Mouse (Mus musculus): ENCODE measurements around the gene A930004D18Rik.

A930004D18Rik gene

DNA sequence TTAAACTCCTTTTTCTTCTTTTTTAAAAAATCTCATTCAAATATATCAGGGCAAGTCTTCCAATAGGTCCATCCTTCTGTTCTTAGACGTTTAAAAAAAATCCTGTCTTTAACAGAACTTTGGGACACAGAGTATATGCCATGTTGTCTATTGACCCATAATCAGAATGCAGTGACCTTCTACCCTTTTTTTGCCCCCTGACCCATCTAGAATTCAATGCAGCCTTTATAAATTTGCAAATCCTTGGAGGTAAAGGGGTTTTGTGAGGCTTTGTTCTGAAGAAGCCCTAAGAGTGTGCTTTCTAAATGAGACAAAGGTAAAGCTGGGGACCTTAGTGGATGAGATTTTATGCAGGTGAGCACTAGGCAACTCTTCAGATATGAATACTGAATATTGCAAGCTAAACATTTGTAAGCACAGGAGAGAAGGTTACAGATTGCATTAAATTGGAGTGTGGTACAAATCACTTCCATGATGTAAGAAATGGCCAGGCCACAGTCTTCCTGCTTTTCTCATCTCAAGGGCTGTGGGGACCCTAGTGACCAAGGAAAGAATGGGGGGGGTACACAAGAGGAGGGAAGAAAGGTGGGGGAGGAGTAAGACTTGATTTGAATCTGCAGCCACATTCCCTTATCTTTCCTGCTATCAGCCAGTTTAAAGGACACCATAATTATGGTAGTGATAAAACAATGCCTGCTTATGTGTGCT, 15.9 kb upstream of the A930004D18Rik start:
- DNase-seq, result no peak

- DNase-seq, result no peak
These were observed 15.0 kb upstream of the A930004D18Rik start for GRCm38 (mm10) chr2:18052581-18052980.

DNA sequence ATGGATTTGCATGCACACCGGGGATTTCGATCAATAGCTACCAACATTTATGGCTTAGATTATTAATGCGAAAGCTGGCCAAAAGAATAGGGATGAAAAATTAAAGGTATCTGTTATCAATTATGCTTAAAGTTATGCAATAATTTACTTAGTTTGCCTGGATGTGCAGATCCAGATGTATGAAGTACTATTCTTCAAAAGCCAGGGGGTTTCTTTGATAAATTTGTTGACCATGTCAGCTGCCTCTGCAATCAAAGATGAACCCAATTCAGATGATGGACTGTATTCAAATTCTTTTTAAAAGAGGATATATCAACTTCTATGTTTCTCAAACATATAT, 14.3 kb upstream of the A930004D18Rik start:
- no peak for DNase-seq

GRCm38 (mm10) chr2:18051026-18051830, 13.7 kb upstream of the A930004D18Rik start:
- no peak for DNase-seq

- DNase-seq, result no peak
These were observed 13.0 kb upstream of the A930004D18Rik start for GRCm38 (mm10) chr2:18050541-18050985.

GRCm38 (mm10) chr2:18050018-18050417, 12.5 kb upstream of the A930004D18Rik start:
- DNase-seq, result no peak

- DNase-seq, result no peak
These were observed 11.8 kb upstream of the A930004D18Rik start for GRCm38 (mm10) chr2:18049279-18049821.

- DNase-seq, result no peak
These were observed 11.0 kb upstream of the A930004D18Rik start, which contains the start of gene Skida1 for GRCm38 (mm10) chr2:18048453-18049075. Gene Skida1, minus strand, starts transcription at chr2:18049051.

DNA sequence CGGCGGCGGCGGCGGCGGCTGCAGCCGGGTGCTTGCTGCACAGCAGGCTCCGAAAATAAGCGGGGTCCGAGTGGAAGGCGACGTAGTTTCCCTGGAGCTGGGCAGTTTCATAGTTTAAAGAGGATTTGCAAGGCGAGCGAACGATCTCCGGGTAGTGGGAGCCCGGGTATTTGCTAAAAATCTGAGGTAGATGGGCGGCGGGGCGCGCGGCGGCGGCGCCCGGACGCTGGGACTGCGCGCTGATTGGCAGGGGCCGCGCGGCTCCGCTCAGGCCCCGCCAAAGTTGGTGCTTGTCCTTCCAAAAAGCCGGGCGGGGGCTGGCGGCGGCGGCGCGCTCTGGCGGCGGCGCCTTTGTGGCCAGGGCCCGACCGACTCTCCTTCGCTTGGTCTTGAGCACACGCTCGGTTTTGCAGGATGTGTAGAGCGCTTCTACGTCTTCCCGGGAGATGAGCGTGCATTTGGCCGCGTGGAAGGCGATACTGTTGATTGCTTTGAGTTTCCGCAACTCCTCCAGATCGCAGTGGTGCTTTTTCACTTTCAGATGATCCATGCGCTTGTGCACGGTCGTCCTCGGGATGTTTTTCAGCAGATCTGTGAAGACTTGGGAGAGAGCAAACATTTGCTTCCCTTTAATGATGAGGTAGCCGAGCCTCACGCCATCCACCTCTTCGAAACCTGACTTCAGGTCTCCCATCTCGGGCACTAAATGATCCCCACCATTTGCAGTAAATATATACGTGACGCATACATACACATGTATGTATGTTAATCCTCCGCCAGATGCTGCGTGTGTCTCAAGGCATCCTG, 10.3 kb upstream of the A930004D18Rik start:
- DNase-seq, result peak; percentile 83

DNA sequence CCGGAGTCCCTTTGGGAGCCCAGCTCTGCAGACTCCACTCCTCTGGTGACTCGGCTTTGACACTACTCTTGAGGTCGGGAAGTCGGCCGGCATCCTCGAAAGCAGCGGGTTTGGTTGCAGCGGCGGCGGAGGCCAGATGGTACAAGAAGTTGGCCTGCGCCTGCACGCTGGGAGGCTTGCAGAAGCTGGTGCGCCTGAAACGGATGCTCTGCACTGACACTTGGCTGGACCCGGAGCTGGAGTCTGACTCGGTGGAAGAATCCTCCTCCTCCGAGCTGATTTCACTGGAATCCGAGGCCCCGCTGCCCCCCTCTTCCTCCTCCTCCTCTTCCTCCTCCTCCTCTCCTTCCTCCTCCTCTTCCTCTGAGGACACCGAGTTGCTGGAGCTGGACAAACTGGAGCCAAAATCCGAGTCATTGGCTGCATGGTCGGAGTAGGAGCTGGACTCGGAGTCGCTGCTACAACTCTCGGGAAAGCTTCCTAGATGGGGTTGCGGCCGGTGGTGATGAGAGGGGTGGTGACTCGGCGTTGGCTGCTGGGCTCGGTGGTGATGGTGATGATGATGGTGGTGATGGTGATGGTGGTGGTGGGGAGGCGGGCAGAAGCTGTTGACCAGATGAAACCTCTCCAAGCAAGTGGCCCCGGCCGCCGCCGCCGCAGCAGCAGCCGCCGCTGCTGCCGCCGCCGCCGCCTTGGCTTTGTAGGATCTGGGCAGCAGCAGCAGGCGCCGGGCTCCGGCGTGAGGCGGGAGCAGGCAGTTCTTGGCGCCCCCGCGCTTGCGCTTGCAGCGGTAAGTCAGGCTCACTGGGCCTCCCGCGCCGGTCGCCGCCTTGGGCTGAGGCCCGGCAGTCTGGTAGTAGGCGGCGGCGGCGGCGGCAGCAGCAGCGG, 9.5 kb upstream of the A930004D18Rik start:
- DNase-seq, result peak; percentile 77

DNA sequence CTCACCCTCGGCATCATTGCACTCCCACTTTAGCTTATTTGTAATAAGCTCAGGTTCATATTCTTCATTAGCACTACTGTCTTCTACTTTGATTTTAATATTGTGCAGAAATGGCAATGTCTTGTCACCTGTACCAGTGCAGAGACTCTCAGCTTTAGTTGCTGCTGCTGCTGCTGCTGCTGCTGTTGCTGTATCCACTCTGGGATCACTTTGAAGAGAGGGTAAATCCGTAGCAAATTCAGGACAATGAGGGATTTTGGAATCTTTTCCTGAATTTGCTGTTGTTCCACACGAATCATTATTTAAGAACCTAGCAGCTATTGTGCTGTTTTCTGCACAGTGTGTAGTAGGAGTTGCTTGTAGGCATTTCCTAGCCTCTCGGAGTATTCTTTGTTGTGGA, 8.6 kb upstream of the A930004D18Rik start:
- DNase-seq, result no peak

DNA sequence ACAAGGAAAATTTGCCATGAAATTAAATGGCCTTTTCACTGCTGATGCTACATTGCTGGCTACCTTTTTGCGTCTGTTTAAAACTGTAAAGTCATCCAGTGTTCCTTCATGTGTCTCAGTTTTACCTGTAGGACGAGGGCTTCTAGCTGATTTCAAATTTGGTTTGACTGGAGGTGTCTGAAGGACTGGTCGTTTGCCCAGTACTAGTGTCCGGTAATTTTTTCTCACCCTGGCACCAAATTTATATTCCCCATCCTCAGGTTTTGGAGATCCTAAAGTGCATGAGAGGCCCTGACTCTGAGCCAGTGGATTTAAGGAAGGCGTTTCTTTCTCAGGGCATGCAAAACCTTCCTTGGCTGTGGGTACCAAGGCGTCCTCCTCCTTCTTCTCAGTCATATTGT, 8.2 kb upstream of the A930004D18Rik start:
- no peak for DNase-seq

DNA sequence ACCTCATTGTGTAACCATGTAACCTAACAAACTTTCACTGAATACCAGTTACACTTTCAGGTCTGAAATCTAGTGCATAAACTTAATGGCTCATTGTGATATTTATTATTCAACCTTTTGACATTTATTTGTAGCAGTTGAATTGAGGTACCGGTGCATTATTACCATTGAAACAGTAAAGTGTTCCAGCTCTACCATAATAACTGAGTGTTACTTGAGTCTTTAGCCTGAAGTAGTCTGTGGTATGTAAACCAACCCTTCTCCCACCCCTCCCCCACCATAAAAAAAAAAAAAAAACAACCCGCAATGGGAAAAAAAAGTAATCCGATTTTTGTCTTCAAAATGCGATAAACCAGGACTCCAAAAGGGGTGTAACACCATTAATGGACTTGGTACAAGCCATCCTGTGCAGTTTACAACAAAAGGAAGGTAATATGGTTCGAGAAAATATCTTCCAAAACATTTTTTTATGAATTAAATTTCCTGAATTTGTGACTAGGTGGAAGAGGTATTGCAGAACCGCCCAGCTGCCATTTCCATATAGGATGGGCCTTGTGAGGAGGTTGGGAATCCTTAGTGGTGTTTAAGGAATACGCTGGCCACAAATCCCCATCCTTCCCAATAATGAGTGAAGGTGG, 7.7 kb upstream of the A930004D18Rik start:
- no peak for DNase-seq

- DNase-seq, result no peak
These were observed 3.8 kb upstream of the A930004D18Rik start for GRCm38 (mm10) chr2:18041199-18041885.

- DNase-seq, result no peak
These were observed 3.0 kb upstream of the A930004D18Rik start for GRCm38 (mm10) chr2:18040347-18041160.

DNA sequence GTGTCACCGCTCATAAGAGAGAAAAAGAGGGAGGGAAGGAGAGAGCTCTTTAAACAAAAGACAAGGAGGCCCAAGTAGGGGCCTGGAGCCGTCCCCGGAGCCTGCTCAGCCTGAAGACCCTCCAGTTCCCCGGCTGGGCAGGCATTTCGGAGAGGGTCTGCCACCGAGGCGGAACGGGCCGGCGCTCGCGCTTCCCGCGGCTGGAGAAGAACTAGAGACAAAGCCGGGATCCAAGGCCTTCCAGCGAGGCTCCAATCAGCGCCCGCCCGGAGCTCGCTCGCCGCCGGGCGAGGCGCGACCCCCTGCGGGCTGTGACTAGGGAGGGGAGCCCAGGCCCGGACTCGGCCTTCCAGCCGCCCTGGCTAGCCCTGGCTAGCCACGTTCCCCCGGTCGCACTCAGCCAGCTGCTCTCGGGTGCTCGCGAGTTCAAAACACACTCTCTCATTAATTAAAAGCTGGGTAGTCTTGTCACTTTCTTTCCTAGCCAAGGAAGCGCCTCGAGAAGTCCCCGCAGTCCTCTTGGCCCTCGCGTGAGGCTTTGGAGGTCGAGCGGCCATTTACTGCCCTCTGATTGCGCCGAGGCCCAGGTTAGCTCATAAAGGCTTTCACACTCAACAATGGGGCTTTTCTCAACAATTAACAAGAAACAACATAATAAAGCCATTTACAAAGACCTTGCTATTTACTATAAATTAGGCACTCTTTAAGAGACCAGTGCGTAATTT, 2.2 kb upstream of the A930004D18Rik start:
- DNase-seq, result no peak

- DNase-seq, result no peak
These were observed 1.4 kb upstream of the A930004D18Rik start for GRCm38 (mm10) chr2:18038895-18039371.

- no peak for DNase-seq
These were observed 710 bp upstream of the A930004D18Rik start for GRCm38 (mm10) chr2:18038141-18038752.

Measured in cerebellum, adult 9-11 months (tissue).